Mouse (Mus musculus) midbrain, postnatal 0 days (tissue): ENCODE measurements around the gene Rnf126. TPM values are rescaled to one million over a fixed set of nuclear protein-coding genes. Genes with fewer than 3 reads are reported as not detected.

Experiments used
- ATAC-seq: fragments of 200-750 bp; cut with Nextera tagmentation; 2 replicates; pipeline ENCODE4 v1.8.0; 2017; ENCODE audit warnings: moderate number of reproducible peaks, mild to moderate bottlenecking, moderate TSS enrichment, moderate library complexity; ENCODE audit not compliant: low FRiP score
- DNase-seq: peaks from one replicate; pipeline ENCODE4 v3.0.0-alpha.2; 2015; ENCODE audit warnings: low spot score
- H3K27ac ChIP-seq: fragments of 300-500 bp; sonication (generic); 2 replicates; pipeline ENCODE4 v1.5.1; 2014; ENCODE audit warnings: low read depth, mild to moderate bottlenecking, low read length, mixed read lengths
- H3K27me3 ChIP-seq: fragments of 300-500 bp; sonication (generic); 2 replicates; pipeline ENCODE4 v1.6.1; 2014; ENCODE audit warnings: low read length, control low read depth, mixed read lengths; ENCODE audit not compliant: insufficient read depth
- H3K36me3 ChIP-seq: fragments of 300-500 bp; sonication (generic); 2 replicates; pipeline ENCODE4 v1.6.1; 2014; ENCODE audit warnings: low read length, control low read depth, mixed read lengths; ENCODE audit not compliant: insufficient read depth
- H3K4me1 ChIP-seq: fragments of 300-500 bp; sonication (generic); 2 replicates; pipeline ENCODE4 v1.6.1; 2014; ENCODE audit warnings: mild to moderate bottlenecking, control low read depth, antibody characterized with exemption, low read length, mixed read lengths; ENCODE audit not compliant: insufficient read depth
- H3K4me2 ChIP-seq: fragments of 300-500 bp; sonication (generic); 2 replicates; pipeline ENCODE4 v1.6.1; 2014; ENCODE audit warnings: low read depth, mild to moderate bottlenecking, low read length, mixed read lengths; ENCODE audit not compliant: poor library complexity, severe bottlenecking
- H3K4me3 ChIP-seq: fragments of 300-500 bp; sonication (generic); 2 replicates; pipeline ENCODE4 v1.5.1; 2014; ENCODE audit warnings: low read depth, mild to moderate bottlenecking, low read length, moderate library complexity
- H3K9ac ChIP-seq: fragments of 300-500 bp; sonication (generic); replicated peaks from 2 replicates; pipeline ENCODE4 v1.6.1; 2014; ENCODE audit warnings: mild to moderate bottlenecking, low read length, moderate library complexity, mixed read lengths; ENCODE audit not compliant: poor library complexity, severe bottlenecking
- H3K9me3 ChIP-seq: fragments of 300-500 bp; sonication (generic); 2 replicates; pipeline ENCODE4 v1.6.1; 2016; ENCODE audit warnings: low read length, control low read depth
- CTCF ChIP-seq: IDR thresholded peaks from 2 replicates; pipeline ENCODE4 v1.5.1; 2016; ENCODE audit warnings: antibody characterized with exemption, mild to moderate bottlenecking
- WGBS: fragments of 180-500 bp; shearing (Covaris S2); extraction: QIAGEN DNeasy Blood & Tissue Kit; methylation state at CpG from one replicate; pipeline ENCODE4 v1.1.7; 2014; 5-methylcytosine and 5-hydroxymethylcytosine counted together
- polyA plus RNA-seq: library from polyadenylated mRNA; unstranded; fragments of >200 nt; fragmentation: Nextera tagmentation; extraction: Ambion mirVana; gene quantifications from 2 replicates; pipeline ENCODE4 v1.2.1, GENCODE M21; 2015
- total RNA-seq: library from RNA; depleted of rRNA; stranded (reverse); fragments of >200 nt; gene quantifications from 2 replicates; pipeline ENCODE4 v1.2.3, GENCODE M21; 2014

Gene Rnf126
- total and polyA plus RNA-seq, 2 experiments from 2014 or later, result 107 to 134 TPM

GRCm38 (mm10) chr10:79740863-79741262, 25.9 kb downstream of the Rnf126 start:
- no peak for DNase-seq
- H3K27me3 ChIP-seq, result no peaks in the 10 kb centered on the region
- H3K9ac ChIP-seq, result no peak overlapping the region
- no peak for ATAC-seq
- H3K4me3 ChIP-seq, result no peak overlapping the region
- TF ChIP-seq CTCF, result no peak; the same call in 1 of the 2 replicates
- H3K4me1 ChIP-seq, result no peaks in the 10 kb centered on the region
- H3K36me3 ChIP-seq, result peaks cover 77% of the 10 kb centered on the region
- no peak overlapping the region for H3K27ac ChIP-seq
- no peak overlapping the region for H3K4me2 ChIP-seq
- H3K9me3 ChIP-seq, result peaks cover 17% of the 10 kb centered on the region
- WGBS, result 48% methylated on average over 11 of the region's 11 CpGs

- H3K4me2 ChIP-seq, result no peak overlapping the region
Observed at GRCm38 (mm10) chr10:79739234-79739633, 27.5 kb downstream of the Rnf126 start.

GRCm38 (mm10) chr10:79738259-79738658, 28.5 kb downstream of the Rnf126 start:
- Histone ChIP-seq H3K9me3 (peaks cover 17% of the 10 kb centered on the region), H3K4me3 (no peak overlapping the region), H3K4me1 (no peaks in the 10 kb centered on the region), H3K27ac (no peak overlapping the region), H3K36me3 (peaks cover 90% of the 10 kb centered on the region), H3K9ac (no peak overlapping the region), H3K4me2 (no peak overlapping the region), H3K27me3 (no peaks in the 10 kb centered on the region)
- WGBS, result 85% methylated on average over 10 of the region's 10 CpGs
- peak; percentile 37; the same call in 1 of the 2 replicates for TF ChIP-seq CTCF
- DNase-seq (no peak), ATAC-seq (no peak)

More at GRCm38 (mm10) chr10:79739234-79739633, 27.5 kb downstream of the Rnf126 start:
- Histone ChIP-seq H3K36me3 (peaks cover 92% of the 10 kb centered on the region), H3K27ac (no peak overlapping the region), H3K4me1 (no peaks in the 10 kb centered on the region), H3K4me3 (no peak overlapping the region), H3K27me3 (no peaks in the 10 kb centered on the region), H3K9me3 (peaks cover 17% of the 10 kb centered on the region), H3K9ac (no peak overlapping the region)
- WGBS, result 96% methylated on average over 28 of the region's 28 CpGs
- ATAC-seq (no peak), DNase-seq (no peak)
- no peak for TF ChIP-seq CTCF

- no peak for DNase-seq
- ATAC-seq, result no peak
- no peak overlapping the region for H3K4me3 ChIP-seq
- H3K4me1 ChIP-seq, result no peaks in the 10 kb centered on the region
- H3K9me3 ChIP-seq, result peaks cover 17% of the 10 kb centered on the region
- peaks cover 84% of the 10 kb centered on the region for H3K36me3 ChIP-seq
- TF ChIP-seq CTCF, result no peak
- H3K27me3 ChIP-seq, result no peaks in the 10 kb centered on the region
- H3K9ac ChIP-seq, result no peak overlapping the region
- 92% methylated on average over 10 of the region's 14 CpGs for WGBS
- H3K27ac ChIP-seq, result no peak overlapping the region
- no peak overlapping the region for H3K4me2 ChIP-seq
Observed at GRCm38 (mm10) chr10:79736706-79737105, 30.0 kb downstream of the Rnf126 start.

- DNase-seq (no peak), ATAC-seq (no peak)
- 47% methylated on average over 49 of the region's 52 CpGs for WGBS
- Histone ChIP-seq H3K9ac (no peak overlapping the region), H3K4me3 (no peak overlapping the region), H3K4me1 (no peaks in the 10 kb centered on the region), H3K4me2 (no peak overlapping the region), H3K27me3 (no peaks in the 10 kb centered on the region), H3K9me3 (peaks cover 17% of the 10 kb centered on the region), H3K27ac (no peak overlapping the region), H3K36me3 (peaks cover 78% of the 10 kb centered on the region)
- no peak for TF ChIP-seq CTCF
Observed at GRCm38 (mm10) chr10:79735361-79735760, 31.4 kb downstream of the Rnf126 start.

- Histone ChIP-seq H3K27ac (no peak overlapping the region), H3K4me1 (no peaks in the 10 kb centered on the region), H3K9ac (no peak overlapping the region), H3K4me2 (no peak overlapping the region), H3K4me3 (no peak overlapping the region), H3K36me3 (peaks cover 63% of the 10 kb centered on the region), H3K9me3 (peaks cover 2% of the 10 kb centered on the region), H3K27me3 (no peaks in the 10 kb centered on the region)
- 95% methylated on average over 15 of the region's 15 CpGs for whole genome bisulfite sequencing
- ATAC-seq (no peak), DNase-seq (no peak)
- no peak for TF ChIP-seq CTCF
Observed at GRCm38 (mm10) chr10:79733847-79734246, 32.9 kb downstream of the Rnf126 start.
